Mouse (Mus musculus): ENCODE measurements around the gene Hsd17b13. TPM values are rescaled to one million over a fixed set of nuclear protein-coding genes. Genes with fewer than 3 reads are reported as not detected.
"Not testable (repeated sequence)": the region's sequence is repeated elsewhere in the genome, so short reads cannot be mapped to it uniquely, and the experiment has no call there.

Gene Hsd17b13
- polyA plus RNA-seq, 1 experiment from 2014 or later, result not detected

DNA sequence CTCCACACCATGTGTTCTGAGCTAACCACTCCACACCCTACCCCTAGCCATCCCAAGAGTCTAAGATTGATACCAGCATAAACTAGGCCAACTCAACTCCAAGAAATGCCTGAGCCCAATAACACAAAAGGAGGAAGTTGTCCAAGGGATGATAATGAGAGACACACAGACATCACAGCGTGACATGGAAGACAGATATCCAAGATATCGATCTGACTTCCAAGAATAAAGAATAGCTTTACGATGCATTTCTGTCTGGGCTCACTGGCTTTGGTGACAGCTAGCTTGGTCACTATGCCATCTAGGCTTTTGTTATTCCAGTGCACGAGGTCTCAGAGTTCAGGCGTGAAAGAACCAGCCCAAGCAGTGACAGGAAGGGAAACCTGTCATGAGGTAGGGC, 6.2 kb downstream of the Hsd17b13 start:
- Histone ChIP-seq H3K27me3 (ENCODE audit: control insufficient read depth, insufficient read depth, low read length) (no peaks in the 10 kb centered on the region), H3K4me2 (ENCODE audit: low read length) (no peak overlapping the region), H3K4me1 (ENCODE audit: control insufficient read depth, insufficient read depth, low read length) (no peaks in the 10 kb centered on the region), H3K9ac (replicated peaks; ENCODE audit: low read length) (no peak overlapping the region), H3K9me3 (ENCODE audit: control insufficient read depth, low read length) (no peaks in the 10 kb centered on the region), H3K36me3 (ENCODE audit: control insufficient read depth, insufficient read depth, low read length) (no peaks in the 10 kb centered on the region), H3K27ac (replicated peaks; ENCODE audit: low read depth, low read length) (no peak overlapping the region), H3K4me3 (replicated peaks; ENCODE audit: low read depth, low read length) (no peak overlapping the region)
- DNase-seq (no peak), ATAC-seq (ENCODE audit: low FRiP score, low TSS enrichment) (no peak)
- 72% methylated on average over 5 of the region's 5 CpGs for WGBS

GRCm38 (mm10) chr5:103962935-103963429, 14.2 kb downstream of the Hsd17b13 start:
- whole genome bisulfite sequencing, result 78% methylated on average over 1 of the region's 1 CpGs

GRCm38 (mm10) chr5:103954638-103955037, 22.6 kb downstream of the Hsd17b13 start:
- Histone ChIP-seq H3K4me2 (ENCODE audit: low read length) (no peak overlapping the region), H3K27ac (replicated peaks; ENCODE audit: low read depth, low read length) (no peak overlapping the region), H3K4me3 (replicated peaks; ENCODE audit: low read depth, low read length) (no peak overlapping the region), H3K27me3 (ENCODE audit: control insufficient read depth, insufficient read depth, low read length) (no peaks in the 10 kb centered on the region), H3K9me3 (ENCODE audit: control insufficient read depth, low read length) (no peaks in the 10 kb centered on the region), H3K9ac (replicated peaks; ENCODE audit: low read length) (no peak overlapping the region), H3K36me3 (ENCODE audit: control insufficient read depth, insufficient read depth, low read length) (no peaks in the 10 kb centered on the region), H3K4me1 (ENCODE audit: control insufficient read depth, insufficient read depth, low read length) (no peaks in the 10 kb centered on the region)
- no peak for ATAC-seq (ENCODE audit: low FRiP score, low TSS enrichment)
- WGBS, result 79% methylated on average over 5 of the region's 5 CpGs
- no peak for DNase-seq

More at GRCm38 (mm10) chr5:103962935-103963429, 14.2 kb downstream of the Hsd17b13 start:
- no peaks in the 10 kb centered on the region for H3K4me1 ChIP-seq (ENCODE audit: control insufficient read depth, insufficient read depth, low read length)
- H3K9me3 ChIP-seq (ENCODE audit: control insufficient read depth, low read length), result no peaks in the 10 kb centered on the region
- H3K4me3 ChIP-seq (replicated peaks; ENCODE audit: low read depth, low read length), result no peak overlapping the region
- no peak for DNase-seq
- no peaks in the 10 kb centered on the region for H3K27me3 ChIP-seq (ENCODE audit: control insufficient read depth, insufficient read depth, low read length)
- no peak overlapping the region for H3K4me2 ChIP-seq (ENCODE audit: low read length)
- ATAC-seq (ENCODE audit: low FRiP score, low TSS enrichment), result no peak
- H3K36me3 ChIP-seq (ENCODE audit: control insufficient read depth, insufficient read depth, low read length), result no peaks in the 10 kb centered on the region
- no peak overlapping the region for H3K9ac ChIP-seq (replicated peaks; ENCODE audit: low read length)
- H3K27ac ChIP-seq (replicated peaks; ENCODE audit: low read depth, low read length), result no peak overlapping the region

- Histone ChIP-seq H3K9me3 (ENCODE audit: control insufficient read depth, low read length) (no peaks in the 10 kb centered on the region), H3K27me3 (ENCODE audit: control insufficient read depth, insufficient read depth, low read length) (no peaks in the 10 kb centered on the region), H3K36me3 (ENCODE audit: control insufficient read depth, insufficient read depth, low read length) (no peaks in the 10 kb centered on the region), H3K9ac (replicated peaks; ENCODE audit: low read length) (no peak overlapping the region), H3K4me2 (ENCODE audit: low read length) (no peak overlapping the region), H3K27ac (replicated peaks; ENCODE audit: low read depth, low read length) (no peak overlapping the region), H3K4me1 (ENCODE audit: control insufficient read depth, insufficient read depth, low read length) (no peaks in the 10 kb centered on the region), H3K4me3 (replicated peaks; ENCODE audit: low read depth, low read length) (no peak overlapping the region)
- WGBS, result 76% methylated on average over 10 of the region's 10 CpGs
- DNase-seq, result peak; percentile 39
- ATAC-seq (ENCODE audit: low FRiP score, low TSS enrichment), result no peak
Measured at GRCm38 (mm10) chr5:103953135-103954083, 23.8 kb downstream of the Hsd17b13 start.

GRCm38 (mm10) chr5:103950138-103950537, 27.1 kb downstream of the Hsd17b13 start:
- DNase-seq; ATAC-seq (ENCODE audit: low FRiP score, low TSS enrichment); H3K4me3 ChIP-seq (replicated peaks; ENCODE audit: low read depth, low read length); H3K4me1 ChIP-seq (ENCODE audit: control insufficient read depth, insufficient read depth, low read length); H3K9ac ChIP-seq (replicated peaks; ENCODE audit: low read length); H3K9me3 ChIP-seq (ENCODE audit: control insufficient read depth, low read length); H3K4me2 ChIP-seq (ENCODE audit: low read length); H3K27me3 ChIP-seq (ENCODE audit: control insufficient read depth, insufficient read depth, low read length); H3K27ac ChIP-seq (replicated peaks; ENCODE audit: low read depth, low read length); H3K36me3 ChIP-seq (ENCODE audit: control insufficient read depth, insufficient read depth, low read length): not testable (repeated sequence)
- WGBS, result 94% methylated on average over 15 of the region's 15 CpGs

DNA sequence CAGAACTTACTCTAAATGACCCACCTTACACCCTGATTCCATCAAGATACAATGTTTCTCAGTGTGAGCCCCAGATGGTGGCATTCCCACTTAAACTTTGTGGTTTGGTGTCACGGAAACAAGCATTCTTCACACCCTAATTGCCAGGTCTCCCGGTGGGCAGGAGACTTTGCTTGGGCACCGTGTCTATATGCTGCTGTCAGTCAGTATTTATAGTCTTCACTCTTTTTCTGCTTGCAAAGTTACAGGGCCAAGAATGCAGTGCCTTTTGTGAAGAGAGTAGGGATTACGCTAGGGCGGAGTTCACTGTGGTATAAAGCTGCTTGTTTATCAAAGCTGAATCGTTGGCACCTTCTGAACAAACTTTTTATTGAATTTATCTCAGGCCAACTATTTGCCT, 34.0 kb downstream of the Hsd17b13 start:
- Histone ChIP-seq H3K36me3 (ENCODE audit: control insufficient read depth, insufficient read depth, low read length) (no peaks in the 10 kb centered on the region), H3K4me2 (ENCODE audit: low read length) (no peak overlapping the region), H3K9me3 (ENCODE audit: control insufficient read depth, low read length) (no peaks in the 10 kb centered on the region), H3K27me3 (ENCODE audit: control insufficient read depth, insufficient read depth, low read length) (no peaks in the 10 kb centered on the region), H3K27ac (replicated peaks; ENCODE audit: low read depth, low read length) (no peak overlapping the region), H3K4me3 (replicated peaks; ENCODE audit: low read depth, low read length) (no peak overlapping the region), H3K4me1 (ENCODE audit: control insufficient read depth, insufficient read depth, low read length) (0 out of 2 replicates have a peak, but pooled peaks cover 16% of the 10 kb centered on the region), H3K9ac (replicated peaks; ENCODE audit: low read length) (no peak overlapping the region)
- DNase-seq (peak; percentile 25), ATAC-seq (ENCODE audit: low FRiP score, low TSS enrichment) (no peak)
- 22% methylated on average over 6 of the region's 6 CpGs for WGBS

DNA sequence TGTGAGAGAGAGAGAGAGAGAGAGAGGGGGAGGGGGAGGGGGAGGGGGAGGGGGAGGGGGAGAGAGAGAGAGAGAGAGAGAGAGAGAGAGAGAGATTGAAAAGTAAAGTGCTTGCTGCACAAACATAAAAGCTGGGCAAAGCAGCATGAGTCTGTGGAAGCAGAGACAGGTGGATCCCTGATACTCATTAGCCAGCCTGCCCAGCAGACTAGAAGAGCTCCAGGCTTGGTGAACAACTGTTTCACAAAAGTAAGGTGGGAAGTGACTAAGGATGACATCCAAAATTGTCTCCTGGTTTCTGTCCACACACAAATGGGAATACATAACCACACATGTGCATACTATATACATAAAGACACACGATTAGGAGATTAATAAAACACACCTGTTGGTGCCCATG, 37.4 kb downstream of the Hsd17b13 start:
- Histone ChIP-seq H3K4me3 (replicated peaks; ENCODE audit: low read depth, low read length) (no peak overlapping the region), H3K36me3 (ENCODE audit: control insufficient read depth, insufficient read depth, low read length) (no peaks in the 10 kb centered on the region), H3K9ac (replicated peaks; ENCODE audit: low read length) (no peak overlapping the region), H3K4me2 (ENCODE audit: low read length) (no peak overlapping the region), H3K27ac (replicated peaks; ENCODE audit: low read depth, low read length) (no peak overlapping the region), H3K9me3 (ENCODE audit: control insufficient read depth, low read length) (no peaks in the 10 kb centered on the region), H3K27me3 (ENCODE audit: control insufficient read depth, insufficient read depth, low read length) (no peaks in the 10 kb centered on the region), H3K4me1 (ENCODE audit: control insufficient read depth, insufficient read depth, low read length) (peaks cover 24% of the 10 kb centered on the region; the same call in 1 of the 2 replicates)
- DNase-seq, result no peak
- 81% methylated on average over 1 of the region's 1 CpGs for WGBS
- no peak for ATAC-seq (ENCODE audit: low FRiP score, low TSS enrichment)

DNA sequence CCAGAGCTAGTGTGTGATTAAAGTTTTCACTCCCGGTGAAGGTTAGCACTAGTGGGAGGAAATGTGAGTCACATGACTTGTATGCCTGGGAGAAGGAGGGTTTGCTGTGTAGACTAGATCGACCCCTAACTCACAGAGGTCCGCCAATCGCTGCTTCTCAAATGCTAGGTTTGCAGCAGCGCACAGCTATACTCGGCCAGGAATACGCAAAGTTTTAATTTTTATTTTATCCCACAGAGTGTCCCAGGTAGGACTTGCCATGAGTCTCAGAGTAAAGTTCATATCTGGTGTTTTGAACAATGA, 37.9 kb downstream of the Hsd17b13 start:
- no peak overlapping the region for H3K4me3 ChIP-seq (replicated peaks; ENCODE audit: low read depth, low read length)
- H3K27ac ChIP-seq (replicated peaks; ENCODE audit: low read depth, low read length), result no peak overlapping the region
- ATAC-seq (ENCODE audit: low FRiP score, low TSS enrichment) (peak; percentile 47; the same call in 1 of the 2 replicates), DNase-seq (no peak)
- peaks cover 24% of the 10 kb centered on the region; the same call in 1 of the 2 replicates for H3K4me1 ChIP-seq (ENCODE audit: control insufficient read depth, insufficient read depth, low read length)
- peak overlapping the region; percentile 29 for H3K4me2 ChIP-seq (ENCODE audit: low read length)
- WGBS, result 49% methylated on average over 7 of the region's 7 CpGs
- H3K36me3 ChIP-seq (ENCODE audit: control insufficient read depth, insufficient read depth, low read length), result no peaks in the 10 kb centered on the region
- H3K27me3 ChIP-seq (ENCODE audit: control insufficient read depth, insufficient read depth, low read length), result no peaks in the 10 kb centered on the region
- no peaks in the 10 kb centered on the region for H3K9me3 ChIP-seq (ENCODE audit: control insufficient read depth, low read length)
- H3K9ac ChIP-seq (replicated peaks; ENCODE audit: low read length), result no peak overlapping the region
